Mouse (Mus musculus): Measurements from ENCODE around the gene Aig1. TPM values are rescaled to one million over a fixed set of nuclear protein-coding genes. Genes with fewer than 3 reads are reported as not detected.

Aig1 gene
- total RNA-seq, 2 experiments from 2014 or later = 17.8 to 20.3 TPM

DNA sequence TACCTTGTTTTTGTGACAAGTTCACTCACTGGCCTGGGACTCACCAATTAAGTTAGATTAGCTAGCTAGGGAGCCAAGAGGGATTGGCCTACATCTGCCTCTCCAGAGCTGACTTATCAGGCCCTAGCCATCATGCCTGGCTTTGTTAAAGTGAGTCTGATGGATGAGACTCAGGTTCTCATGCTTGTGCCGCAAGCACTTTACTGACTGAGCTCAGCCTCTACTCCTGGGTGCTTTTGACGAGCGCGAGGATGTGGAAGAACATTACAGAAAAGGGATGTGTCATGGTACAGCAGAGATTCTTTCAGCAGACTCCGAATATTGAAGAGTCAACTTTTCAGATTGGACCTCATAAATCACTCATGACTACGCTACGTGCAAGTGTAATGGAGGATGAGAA, 12.8 kb downstream of the Aig1 start:
- intact Hi-C loops (cut with DNase I) = no loop called here

DNA sequence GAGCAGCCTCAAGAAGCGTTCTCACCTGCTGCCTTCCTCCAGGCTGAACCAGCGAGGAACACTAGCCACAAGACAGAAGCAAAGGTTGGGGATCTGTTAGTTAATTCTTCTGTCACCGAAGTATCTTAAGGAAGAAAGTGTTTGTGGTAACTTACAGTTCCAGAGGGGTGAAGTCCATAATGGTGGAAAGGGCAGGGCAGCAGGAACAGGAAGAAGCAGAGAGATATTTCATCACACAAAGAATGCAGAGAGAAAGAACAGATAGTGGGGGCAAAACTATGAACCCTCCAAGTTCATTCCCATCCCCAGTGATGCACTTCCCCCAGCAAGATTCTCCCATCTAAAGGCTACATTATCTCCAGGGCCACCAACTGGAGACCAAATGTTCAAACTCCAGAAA, 13.7 kb downstream of the Aig1 start:
- DNase-seq = no peak
- intact Hi-C loops (cut with DNase I) = no loop called here

More for the DNA sequence above, 12.8 kb downstream of the Aig1 start:
- no peak for DNase-seq

DNA sequence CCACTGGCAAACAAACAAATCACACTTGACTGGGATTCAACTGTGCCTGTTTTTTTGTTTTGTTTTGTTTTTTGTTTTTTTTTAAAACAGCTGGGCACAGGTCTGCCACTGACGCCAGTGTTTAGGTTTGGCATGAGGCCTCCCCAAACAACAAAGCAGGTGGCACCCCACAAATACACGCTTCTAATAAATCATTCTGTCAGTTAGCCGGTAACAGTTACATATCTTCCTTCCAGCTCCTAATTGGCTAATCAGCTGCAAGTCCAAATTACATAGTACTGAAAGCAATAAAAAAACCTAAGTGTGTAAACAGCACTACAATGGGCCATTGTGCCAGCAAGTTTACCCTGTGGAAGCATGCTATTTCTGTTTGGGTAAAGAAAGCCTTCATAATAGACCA, 18.7 kb downstream of the Aig1 start:
- intact Hi-C loops (cut with DNase I) = no loop called here
- no peak for DNase-seq

DNA sequence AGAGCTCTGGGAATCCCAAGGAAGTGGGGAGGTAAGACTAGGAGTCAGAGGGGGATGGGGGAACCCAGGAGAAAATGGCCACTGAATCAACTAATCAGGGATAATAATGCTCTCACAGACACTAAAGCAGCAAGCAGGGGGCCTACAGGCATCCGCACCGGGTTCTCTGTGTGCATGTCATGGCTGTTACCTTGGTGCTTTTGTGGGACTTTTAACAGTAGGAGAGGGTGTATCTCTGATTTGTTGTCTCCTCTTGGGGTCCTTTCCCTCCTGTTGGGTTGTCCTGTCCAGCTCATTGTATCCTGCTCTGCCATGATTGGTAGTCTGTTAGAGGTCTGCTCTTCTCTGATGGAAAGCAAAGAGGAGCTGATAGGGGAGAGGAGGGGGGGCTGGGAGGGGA, 19.6 kb downstream of the Aig1 start:
- no peak for DNase-seq
- intact Hi-C loops (cut with DNase I) = no loop called here

DNA sequence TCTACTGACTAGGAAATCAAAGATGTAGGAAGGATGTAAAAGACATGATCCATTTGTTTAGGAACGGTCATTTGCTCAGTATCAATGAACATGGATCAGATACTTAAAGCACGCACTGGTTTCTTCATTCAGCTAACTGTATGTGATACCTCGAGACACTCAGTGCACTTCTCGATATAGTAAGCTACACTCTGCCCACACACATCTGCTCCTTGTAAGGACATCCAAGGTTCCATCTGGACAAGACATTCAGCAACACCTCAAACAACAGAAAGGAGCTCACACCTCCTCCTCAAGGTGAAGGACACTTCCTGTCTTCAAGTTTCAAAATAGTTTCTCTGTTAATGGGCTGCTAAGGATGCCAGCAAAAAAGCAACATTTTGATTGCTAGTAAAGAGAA, 23.9 kb downstream of the Aig1 start:
- intact Hi-C loops (cut with DNase I) = no loop called here
- no peak for DNase-seq

DNA sequence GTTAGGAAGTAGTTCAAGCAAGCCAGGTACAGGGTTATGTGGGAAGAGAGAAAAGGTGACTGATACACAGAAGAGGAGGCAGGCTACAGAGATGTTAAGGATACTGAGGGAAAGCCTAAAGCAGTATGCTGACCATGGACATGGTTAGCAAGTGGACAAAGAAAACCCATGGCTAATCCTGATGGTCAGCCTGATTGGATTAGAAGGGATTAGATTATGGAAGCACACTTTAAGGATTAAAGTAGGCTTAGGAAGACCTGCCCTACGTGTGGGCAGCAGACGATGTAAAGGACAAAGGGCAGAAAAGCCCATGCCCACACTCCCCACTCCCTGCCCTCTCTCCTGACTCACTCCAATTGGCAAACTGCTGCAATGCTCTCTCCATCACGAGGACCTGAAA, 25.0 kb downstream of the Aig1 start:
- intact Hi-C loops (cut with DNase I) = no loop called here
- DNase-seq = no peak

DNA sequence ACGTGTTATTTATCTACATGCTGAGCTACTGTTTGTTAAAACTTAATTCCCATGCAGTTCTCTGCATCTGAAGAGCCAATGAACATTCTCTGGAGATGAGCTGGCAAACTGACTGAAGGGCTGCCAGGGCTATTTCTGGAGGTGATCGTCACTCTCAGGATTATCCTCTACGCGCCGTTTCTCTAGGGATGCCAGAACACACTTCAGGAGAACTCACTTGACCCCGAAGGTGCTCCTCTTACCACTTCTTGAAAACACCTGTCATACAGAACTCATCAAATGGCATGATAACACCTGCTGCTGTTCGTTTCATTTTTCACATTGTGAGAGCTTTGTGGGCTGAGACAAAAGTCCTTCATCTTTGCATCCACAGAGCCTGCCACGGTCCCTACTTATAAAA, 25.9 kb downstream of the Aig1 start:
- peak; percentile 29 to 52 for DNase-seq
- intact Hi-C loops (cut with DNase I) = no loop called here

DNA sequence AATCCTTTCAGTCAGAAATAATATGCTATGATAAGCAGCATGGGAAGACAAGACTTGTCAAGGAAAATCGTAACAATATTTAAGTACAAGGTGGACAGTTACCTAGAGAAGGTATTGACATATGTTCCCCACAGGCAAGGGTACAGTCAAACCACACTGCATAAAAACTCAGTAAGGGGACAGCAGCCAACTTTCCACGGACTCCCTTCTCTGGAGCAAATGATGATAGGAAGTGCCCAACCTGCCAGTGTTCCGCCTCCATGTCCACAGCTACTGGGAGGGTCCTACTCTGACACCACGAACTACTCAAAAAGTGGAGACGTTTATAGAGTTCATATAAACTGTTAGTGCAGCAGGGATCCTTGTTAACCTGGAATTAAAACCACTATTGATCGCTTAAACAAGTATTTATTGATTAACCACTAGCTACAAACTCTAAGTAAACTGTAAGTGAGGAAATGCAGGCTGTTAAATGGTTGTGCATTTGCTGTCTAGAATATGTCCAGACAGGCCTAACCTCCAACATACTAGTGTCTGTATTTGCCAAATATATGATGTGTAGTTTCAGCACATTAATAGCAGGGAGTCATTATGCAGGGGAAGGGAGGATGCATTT, 30.2 kb downstream of the Aig1 start:
- no peak for DNase-seq
- intact Hi-C loops (cut with DNase I) = no loop called here

DNA sequence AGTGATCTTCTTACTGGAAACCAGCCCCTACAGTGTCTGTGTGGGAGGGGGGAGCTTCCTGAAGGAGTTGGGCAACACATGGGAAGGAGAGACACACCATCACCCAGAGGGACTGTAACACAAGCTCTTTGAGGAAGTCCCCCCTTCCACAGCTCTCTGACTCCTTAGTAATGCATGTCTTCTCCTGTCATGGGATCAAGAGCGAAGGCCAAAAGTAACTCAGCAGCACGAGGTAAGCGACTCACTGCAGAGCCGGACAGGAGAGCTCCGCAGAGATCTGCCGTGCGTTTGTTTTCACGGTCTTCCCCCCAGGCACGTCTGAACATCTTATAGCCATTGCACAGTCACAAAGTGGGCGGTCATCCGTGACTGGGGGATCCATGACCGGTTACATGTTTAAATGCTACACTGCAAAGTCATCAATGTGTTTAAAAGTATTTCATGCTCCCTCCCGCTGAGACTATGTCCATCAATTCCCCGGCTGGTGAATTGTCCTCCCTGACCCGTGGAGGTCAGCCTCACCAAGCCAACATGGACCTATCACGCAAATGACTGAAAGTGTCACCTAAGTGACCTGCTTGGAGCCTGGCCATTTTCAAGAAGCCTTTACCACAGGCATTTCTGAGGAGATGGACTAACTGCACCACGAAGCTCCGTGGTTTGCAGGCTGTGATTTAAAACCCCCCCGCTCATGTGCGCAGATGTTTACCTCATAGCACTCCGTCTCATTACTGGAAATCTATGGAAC, 30.9 kb downstream of the Aig1 start:
- intact Hi-C loops (cut with DNase I) = no loop called here
- DNase-seq = no peak

DNA sequence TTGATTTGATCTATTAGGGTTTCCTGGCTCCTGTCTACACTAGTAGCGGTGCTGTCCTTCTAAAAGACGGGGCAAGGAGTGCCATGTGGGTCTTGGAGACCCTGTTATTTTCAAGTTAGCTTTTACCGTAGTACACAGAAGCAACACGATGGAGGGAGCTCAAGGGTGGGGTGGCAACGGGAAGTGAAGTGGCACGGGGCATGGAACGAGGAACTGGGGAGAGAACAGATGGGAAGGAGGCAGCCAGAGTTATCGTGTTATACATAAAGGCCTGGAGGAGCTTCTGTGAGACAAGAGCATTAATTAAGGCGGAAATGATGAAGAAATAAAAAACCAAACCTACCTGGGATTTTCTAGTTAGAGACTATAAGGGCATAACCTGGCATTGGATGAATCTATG, 31.8 kb downstream of the Aig1 start:
- no peak for DNase-seq
- intact Hi-C loops (cut with DNase I) = no loop called here

DNA sequence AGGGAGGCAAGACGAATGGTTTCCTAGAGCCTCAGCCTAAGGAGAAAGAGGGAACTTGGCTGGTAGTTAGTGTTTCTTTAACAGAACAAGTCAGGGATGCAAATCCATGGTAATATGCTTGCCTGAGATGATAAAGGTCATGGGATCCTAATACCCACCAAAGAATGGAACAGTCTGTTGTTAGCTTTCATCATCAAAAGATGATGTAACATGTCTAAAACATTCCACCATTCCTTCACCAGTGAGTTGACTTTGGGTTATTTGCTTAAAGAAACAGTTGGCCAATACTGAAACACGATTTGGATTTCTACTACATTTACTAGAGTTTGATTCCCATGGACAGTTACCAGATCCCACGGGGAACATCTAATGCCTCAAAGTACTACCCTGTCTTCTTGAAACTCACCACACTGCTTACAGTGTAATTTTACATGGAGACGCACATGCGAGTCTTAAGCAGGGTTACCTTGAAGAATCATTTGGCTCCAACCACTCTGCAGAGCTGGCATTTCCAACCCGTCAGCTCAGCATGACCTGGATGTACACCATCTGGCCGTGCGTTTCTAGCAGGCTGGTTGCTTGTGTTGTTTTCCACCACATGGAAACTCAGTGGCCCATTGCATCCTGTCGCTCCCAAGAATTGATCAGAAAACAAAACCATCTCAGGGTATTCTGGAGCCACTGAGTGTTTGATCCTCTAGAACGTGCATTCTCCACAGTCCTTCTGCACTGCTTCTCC, 32.9 kb downstream of the Aig1 start:
- no peak for DNase-seq
- intact Hi-C loops (cut with DNase I) = no loop called here

DNA sequence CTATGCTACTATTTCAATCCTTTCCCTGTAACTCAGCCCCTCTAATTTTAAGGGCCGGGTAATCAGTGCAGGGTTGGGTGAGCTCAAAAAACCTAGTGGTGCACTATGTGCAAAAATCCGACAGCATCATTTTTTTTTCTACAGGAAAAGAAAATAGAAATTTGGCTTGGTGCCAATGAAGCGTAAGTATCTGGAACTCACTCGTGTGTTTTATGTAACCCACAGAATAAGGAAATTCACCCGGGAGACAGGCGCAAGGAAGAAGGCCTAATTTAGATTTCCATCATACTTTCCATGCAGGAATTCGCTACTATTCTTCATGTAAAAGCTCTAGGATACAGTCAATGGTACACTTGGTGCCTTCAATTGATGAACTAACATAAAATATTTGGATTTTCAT, 34.7 kb downstream of the Aig1 start:
- intact Hi-C loops (cut with DNase I) = no loop called here

DNA sequence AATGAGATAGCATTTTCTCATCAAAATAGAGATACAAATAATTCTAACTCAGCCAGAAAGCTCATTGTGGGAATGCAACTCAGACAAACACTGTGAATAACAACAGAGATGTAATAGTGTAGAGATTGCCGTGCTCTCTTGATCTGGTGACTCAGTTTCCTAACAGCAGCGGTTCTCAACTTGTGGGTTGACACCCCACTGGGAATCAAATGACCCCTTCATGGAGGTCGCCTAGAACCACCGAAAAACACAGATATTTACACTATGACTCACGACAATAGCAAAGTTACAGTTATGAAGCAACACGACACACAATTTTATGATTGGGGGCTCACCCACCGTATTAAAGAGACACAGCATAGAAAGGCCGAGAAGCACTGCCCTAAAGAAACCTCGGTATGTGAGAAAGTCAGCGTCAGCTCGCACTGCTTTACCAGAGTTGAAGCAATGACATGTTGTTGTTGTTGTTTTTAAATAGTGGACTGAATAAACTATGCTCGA, 35.7 kb downstream of the Aig1 start:
- intact Hi-C loops (cut with DNase I) = no loop called here
- DNase-seq = no peak

More for the DNA sequence above, 34.7 kb downstream of the Aig1 start:
- DNase-seq = no peak

DNA sequence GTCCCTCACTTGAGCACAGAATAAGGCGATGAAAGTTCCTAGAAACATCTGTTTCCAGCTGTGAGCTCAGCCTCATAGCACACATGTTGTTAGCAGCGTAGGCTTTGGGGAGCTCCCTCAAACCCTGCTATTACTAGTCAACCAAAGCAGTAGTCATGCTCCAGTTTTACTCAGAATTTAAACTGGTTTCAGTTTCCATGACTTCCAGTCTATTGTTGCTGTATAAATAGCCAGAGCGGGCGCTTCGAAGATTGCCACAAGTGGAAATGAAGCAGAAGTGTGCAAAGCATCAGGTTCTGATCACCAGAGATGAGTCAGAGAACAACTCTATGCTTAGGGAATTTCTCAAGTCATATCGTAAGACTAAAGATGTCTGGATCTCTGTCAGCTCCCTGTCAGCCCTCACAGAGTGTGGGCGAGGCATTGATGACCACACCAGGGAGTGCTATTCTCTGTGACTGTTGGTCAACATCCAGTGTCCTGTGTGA, 36.2 kb downstream of the Aig1 start:
- intact Hi-C loops (cut with DNase I) = no loop called here
- no peak for DNase-seq

DNA sequence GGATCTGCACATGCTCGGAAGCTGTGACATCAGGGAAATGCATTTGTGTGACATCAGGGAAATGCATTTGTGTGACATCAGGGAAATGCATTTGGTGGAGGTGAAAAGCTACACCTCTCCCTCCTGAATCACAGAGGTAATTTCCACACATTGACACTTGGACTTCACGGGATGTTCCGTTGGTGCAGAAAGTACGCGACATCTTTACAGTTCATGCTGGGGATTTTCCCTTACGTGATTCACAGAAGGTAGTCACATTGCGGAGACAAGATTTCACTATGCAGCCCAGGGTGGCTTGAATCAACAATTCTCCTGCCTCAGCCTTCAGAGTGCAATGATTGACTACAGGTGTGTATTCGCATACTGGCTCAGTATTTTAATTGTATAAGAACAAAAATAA, 41.6 kb downstream of the Aig1 start:
- intact Hi-C loops (cut with DNase I) = no loop called here
- DNase-seq = no peak

DNA sequence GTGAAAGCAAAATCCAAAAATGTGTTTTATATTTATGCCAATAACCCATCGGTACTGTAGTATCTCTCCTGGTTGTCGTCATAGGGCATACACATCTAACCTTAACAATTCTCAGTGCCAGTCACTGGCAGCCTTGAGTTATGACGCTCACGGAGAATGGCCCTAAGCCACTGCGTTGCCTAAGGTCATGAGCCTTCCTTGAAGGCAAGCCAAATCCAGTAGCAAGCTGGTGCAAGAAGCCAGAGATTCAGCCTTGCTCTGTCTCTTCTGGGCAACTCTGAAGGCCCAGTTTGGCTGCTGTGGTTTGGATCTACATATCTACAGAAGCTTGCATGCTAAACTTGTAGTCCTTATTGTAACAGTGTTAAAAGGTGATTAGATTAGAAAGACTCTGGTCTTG, 55.2 kb downstream of the Aig1 start:
- no peak for DNase-seq
- intact Hi-C loops (cut with DNase I) = no loop called here

DNA sequence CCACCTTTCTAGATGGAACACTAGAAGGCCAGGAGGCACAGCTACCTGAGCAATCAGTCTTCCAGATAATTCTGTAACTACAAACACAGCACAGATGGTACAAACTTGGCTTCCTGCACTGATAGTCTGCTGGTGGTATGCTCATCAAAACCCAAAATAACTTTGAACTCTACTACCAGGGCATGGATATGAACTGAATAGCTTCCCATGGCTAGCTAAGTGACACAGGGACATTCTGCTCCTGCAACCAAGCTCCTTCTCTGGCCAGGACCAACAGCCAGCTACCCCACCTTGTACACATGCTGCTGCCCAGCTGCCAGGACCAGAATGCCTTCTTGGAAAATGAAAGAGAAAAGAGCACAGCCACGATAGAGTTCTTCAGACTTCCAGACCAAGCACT, 60.5 kb downstream of the Aig1 start:
- intact Hi-C loops (cut with DNase I) = no loop called here
- peak in 1 of 2 experiments; percentile 37 for DNase-seq

DNA sequence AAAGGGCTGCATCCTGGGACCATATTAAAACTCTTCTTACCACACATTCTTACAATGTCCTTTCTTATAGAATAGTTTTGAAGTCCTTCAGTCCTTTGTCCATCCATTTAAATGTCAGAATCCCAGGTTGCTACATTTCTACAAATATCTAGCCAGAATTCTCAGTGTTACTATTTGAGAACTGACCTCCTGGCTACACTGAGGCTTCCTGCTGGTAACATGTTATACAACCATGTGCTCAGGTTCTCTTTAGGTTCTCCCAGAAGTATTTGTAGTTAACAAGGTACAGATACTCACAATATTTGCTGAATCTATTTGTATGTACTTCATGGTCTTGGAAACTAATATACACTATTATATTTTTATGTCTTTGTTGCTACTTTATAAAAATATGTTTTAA, 62.0 kb downstream of the Aig1 start:
- intact Hi-C loops (cut with DNase I) = no loop called here

DNA sequence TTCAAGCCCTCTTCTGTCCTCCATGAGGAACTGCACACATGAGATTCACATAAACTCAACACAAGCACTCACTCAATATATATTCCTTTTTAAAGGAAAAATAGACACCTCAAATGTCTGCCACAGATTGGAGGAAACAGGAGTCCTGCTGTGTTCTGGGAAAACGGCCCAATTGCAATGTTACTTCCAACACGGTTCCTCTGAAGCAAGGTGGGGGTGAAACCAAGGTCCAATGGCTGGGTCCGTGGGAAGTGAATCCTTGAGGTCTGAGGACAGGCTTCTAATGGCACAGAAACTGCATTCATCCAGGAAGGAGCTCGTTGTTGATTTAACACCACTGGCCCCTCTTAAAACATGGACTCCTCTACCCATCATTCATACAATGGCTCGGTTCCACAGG, 67.5 kb downstream of the Aig1 start:
- intact Hi-C loops (cut with DNase I) = no loop called here
- DNase-seq = no peak

More for the DNA sequence above, 62.0 kb downstream of the Aig1 start:
- no peak for DNase-seq

DNA sequence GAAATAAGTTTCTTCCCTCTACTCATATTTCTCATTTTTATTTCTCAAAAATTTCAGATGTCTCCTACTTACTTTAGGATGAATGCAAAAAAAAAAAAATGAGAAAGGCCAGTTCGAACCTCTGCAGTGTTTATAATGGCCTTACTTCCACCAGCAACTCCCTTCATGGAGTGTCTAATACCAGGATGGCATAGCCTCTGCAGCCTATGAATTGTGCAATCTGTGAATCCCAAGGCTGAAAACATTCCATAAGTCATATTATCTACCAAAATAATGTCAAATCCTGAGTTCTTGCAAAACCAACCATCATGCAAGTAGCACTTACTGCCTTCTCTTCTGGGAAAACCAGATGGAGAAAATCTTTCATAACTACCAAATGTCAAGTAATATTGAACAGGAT, 75.3 kb downstream of the Aig1 start:
- DNase-seq = no peak
- intact Hi-C loops (cut with DNase I) = no loop called here

DNA sequence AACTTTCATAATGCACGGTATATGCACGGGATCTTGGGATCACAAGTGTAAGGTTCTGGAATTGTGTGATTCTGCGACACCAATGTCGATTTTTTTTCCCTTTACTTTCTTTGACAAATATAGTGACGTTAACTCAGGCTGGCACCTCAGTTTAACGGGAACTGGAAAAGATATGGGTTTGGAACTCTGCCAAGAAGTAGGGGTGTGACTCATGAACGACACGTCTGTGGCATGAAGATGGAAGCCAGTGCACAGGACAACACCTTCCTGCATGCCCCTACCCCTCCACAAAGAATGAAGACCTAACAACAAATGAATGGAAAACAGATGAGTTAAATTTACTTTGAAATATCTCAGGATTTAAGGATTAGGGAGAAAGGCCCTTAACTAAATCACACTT, 76.0 kb downstream of the Aig1 start:
- intact Hi-C loops (cut with DNase I) = no loop called here
- no peak for DNase-seq

DNA sequence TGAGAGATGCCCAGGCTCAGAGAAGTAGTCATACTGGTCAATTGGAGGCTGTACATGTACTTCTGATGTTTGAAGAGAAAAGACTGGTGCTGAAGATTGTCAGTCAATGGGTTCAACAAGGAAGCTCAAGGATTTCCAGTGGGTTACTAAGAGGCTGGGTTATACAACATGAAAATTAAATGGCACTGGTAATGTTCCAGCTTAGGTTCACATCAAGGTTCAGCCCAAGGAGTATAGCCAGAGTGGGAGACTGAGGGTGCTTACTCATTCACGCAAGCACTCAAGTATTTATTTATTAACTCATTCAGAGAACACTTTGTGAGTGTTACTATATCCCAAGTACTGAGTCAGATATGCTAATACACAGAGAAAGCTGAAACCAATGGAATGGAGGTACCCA, 79.2 kb downstream of the Aig1 start:
- intact Hi-C loops (cut with DNase I) = no loop called here
- no peak for DNase-seq
